Mouse (Mus musculus): ENCODE measurements at regions not wholly inside any gene's neighbourhood (a gene's known extent, or its start where the extent isn't known, plus 50 kb on each side); places are given as distances from the start of the nearest gene placed in this dataset.

- TF ChIP-seq CTCF (conservative IDR thresholded peaks at IDR 0.05; ENCODE audit: insufficient read depth, insufficient read length, low read depth, low read length) (no peak), POLR2A (IDR thresholded peaks at IDR 0.05; ENCODE audit: low read depth, low read length) (no peak)
Observed at GRCm38 (mm10) chr3:52600581-52600980, 332.4 kb downstream of the Foxo1 start.

All from kidney, adult 2 months (tissue).